Mouse (Mus musculus) lung, postnatal 14 days (tissue): ENCODE results near the gene Lrtm1.

Experiments used
- DNase-seq: peaks from one replicate; pipeline ENCODE4 v3.0.0; 2021

Gene Lrtm1

DNA sequence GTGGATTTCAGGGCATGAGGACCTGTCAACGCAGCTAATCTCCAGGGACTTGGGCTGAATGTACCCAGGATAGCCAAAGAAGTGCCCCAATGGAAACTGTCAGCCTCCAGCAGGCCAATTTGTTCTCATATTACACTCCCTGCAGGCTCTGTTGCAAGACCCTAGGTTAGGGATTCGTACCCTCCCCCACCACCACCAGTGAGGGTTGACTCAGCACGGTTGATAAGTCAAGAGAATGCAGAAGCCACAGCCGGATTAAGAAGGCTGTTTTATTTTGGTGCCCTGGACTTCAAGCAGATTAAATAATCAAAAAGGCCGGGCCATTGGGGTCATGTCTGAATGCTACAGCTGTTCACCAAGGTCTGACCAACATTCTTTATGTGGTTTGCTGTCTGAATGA is at the start of gene Lrtm1:
Gene Lrtm1 (plus strand): TSS at position 326 of the 400 bp plus-strand sequence.
- no peak for DNase-seq

DNA sequence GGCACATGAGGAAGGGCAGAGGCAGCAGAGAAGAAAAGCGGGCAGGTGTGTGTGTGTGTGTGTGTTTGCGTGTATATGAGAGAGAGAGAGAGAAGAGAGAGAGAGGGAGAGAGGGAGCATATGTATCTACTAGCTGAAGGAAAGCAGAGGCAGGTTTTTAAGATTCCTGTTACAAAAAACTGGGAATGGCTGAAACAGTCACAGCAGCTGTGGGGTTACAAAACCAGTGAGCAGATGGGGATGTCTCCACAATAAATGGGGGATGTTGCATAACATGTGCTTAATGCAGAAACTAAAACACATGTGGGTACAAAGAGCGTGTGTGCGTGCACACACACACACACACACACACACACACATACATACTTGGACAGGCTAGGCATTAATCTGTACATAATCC is 48.8 kb upstream of the Lrtm1 start:
- no peak for DNase-seq

DNA sequence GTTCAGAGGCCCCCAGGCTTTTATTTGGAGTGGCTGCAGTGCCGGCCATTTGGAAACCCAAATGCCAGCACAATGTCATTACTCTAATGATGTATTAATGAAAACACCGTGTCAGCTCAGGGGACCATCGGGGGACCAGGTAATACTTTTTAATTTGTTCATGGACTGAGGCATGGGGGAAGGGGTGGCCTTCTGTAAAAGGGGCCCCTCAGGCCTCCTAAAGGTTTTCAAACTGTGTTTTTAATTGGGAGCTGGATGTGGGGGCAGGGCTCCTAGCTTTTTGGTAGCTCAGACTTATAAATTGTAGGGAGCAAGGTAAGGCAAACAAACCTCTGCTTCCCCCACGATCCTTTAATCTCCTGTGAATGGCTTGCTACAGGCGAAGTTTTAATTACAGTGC is 45.4 kb upstream of the Lrtm1 start:
- no peak for DNase-seq

DNA sequence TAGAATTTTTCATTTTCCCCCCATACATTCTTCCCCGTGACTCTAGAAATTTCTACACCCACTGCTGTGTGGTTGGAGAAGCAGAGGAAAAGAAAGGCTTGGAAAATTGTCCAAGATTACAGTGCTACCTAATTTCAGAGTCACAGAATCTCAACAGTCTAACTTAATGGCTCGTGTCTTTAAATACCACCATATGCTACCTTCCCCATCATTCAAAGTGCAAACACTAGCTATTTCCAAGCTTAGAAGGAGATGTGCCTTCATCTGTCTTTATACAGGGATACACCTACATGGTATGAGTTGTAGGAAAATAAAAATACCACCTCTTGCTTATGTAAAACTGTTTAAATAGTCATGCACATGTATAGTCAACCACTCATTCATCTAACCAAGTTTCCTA is 38.8 kb upstream of the Lrtm1 start:
- DNase-seq = no peak

DNA sequence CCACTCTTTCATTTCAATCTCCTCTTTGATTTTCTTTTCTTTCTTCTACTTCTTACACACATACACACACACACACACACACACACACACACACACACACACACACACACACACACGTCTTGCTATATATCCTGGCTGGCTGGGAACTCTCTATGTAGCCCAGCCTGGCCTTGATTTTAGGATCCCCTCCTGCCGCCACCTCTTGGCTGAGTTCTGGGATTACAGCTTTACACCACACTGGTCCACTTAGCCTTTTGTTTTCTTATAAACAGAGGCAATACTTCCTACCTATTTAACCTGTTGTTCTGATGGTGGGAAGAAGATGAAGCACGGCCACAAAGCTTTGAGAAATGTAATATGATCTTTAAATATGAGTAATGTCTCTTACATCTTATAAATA is 37.5 kb upstream of the Lrtm1 start:
- DNase-seq = no peak

DNA sequence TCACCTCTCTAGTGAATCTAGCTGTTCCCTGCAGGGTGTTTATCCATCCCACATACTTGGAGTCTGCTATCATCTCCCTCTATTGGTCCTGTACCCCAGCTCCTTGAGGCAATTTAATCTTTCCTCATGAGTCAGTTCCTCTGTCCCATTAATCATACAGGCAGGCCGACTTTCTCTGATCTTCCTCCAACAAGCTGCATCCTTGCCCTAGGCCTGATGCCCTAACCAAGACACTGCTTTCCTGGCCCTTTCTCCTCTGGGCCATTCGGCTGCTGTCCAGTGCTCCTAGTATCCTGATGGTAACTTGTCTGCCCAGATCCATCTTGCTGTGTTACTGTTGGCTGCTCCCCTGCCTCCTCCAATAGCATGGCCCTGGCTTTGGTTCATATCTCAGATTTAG is 33.7 kb upstream of the Lrtm1 start:
- no peak for DNase-seq

DNA sequence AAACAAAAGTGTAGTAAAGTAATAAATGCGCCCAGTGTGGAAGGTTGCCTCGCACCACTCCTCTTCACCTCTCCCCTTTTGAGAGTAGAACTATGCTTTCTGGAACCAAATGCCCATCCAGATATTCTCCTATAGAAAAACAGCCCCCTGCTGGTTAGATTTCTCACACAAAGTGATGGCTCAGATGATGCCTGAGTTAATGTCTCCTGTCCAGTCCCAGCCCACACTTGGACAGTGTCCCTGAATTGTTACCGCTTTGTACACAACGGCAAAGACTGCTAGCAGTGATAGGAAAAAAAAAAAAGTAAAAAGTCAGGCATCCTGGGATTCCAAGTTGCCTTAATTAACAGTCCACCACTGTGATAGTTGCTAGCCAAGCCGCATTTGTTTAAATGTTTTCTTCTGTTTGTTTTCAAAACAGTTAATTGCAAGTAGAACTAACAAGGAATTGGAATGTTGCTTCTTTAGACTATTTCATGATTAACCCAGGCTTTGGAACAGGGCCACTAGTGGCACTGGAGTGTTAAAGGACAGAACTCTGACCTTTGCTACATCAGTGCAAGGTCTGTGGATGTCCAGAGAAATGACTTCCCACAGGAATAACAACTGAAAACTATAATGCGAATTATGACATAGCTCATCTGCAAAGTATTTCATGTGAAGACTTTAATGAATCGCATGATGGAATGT is 29.7 kb upstream of the Lrtm1 start:
- peak; percentile 5 for DNase-seq

DNA sequence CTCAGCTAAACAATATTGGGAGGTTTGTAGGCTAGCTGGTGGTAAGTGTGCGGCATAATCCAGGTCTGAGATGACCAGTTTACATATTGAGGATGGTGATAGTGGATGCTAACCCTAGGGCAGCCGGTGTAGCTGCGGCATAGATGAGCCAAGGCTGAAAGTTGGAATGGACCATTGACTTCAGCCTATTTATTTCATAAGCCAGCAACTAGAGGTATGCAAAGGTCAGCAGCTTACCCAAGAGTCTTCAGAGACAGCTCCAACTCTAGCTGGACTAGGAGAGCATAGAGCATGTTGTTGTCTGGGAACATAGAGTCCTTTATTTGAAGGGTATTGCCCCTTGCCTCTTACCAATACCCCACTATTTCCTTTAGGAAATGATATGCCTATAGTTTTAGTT is 21.4 kb upstream of the Lrtm1 start:
- DNase-seq = no peak

DNA sequence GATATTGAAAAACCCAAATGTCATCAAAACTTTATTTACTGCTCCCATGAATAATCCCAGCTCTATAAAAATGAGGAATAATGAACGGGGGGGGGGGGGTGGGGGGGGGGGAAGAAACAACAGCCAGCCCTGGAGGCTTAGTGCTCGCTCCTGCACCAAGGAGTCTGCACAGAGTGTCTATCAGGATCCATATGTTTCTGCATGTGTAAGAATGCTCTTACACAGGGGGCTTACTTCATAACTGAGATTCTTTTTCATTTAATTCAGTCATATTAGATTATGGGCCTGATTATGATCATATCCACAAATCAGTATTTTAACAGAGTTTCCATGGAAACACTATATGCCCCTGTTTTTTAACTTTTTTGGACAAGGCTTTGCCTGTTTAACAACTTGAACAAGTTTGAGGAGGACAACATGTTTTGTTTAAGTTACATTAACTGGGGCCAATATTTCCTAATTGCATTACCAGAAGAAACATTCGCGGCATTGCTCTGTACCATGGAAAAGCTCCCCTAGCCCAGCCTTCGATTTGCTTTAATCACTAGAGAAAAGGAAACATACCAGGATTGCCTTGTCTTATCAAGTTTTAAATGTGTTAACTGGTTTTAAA is 12.7 kb upstream of the Lrtm1 start:
- no peak for DNase-seq

DNA sequence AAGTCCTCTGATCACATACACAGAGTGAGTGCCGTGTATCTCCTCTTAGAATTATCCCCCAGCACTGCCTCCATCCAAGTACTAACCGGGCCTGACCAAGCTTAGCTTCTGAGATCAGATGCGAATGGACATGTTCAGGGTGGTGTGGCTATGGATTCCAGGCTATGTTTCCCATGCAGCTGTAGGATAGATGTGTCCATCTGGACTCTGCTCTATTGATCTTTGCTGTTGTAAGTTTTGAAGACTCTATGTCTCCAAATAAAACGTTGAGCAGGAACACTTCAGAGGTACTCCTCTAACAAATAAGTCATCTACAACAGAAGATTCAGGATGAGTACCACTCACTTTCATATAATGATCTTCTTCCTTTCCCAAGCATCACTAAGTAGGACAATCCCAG is 8.4 kb upstream of the Lrtm1 start:
- no peak for DNase-seq

DNA sequence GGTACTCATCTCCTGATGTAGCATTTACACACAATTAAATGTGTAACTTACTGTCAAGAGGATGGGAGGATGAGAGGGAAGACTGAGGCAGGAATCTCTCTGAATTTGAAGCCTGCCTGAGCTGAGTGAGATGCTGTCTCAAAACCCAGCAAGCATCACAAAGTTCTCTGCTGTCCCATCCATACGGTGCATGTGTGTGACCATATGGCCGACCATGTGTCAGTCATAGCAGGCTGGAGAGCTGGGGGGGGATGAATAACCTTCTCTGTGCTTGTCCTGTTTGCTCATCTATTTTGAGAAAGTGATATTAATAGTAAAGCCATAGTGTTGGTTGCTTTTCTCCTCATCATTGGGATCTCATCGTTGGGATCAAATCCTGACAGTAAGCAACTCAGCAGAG is 4.8 kb upstream of the Lrtm1 start:
- DNase-seq = no peak

DNA sequence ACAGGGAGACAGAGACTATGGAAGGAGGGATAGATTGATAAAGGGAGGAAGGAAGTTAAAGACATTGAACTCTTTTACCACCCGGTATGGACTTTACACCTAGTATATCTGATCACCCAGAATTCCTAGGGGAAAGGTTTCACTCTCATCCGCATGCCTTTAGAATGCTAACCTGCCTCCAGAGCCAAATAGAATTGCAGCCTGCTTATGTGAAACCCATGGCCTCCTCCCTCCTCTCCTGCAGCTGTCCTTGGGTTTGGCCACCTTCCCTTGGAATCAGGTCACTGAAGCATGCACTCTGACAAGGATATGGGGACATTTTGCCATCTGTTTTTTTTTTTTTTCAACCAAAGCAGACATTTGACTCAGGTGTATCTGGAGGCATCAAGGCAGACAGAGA is 3.3 kb upstream of the Lrtm1 start:
- no peak for DNase-seq

DNA sequence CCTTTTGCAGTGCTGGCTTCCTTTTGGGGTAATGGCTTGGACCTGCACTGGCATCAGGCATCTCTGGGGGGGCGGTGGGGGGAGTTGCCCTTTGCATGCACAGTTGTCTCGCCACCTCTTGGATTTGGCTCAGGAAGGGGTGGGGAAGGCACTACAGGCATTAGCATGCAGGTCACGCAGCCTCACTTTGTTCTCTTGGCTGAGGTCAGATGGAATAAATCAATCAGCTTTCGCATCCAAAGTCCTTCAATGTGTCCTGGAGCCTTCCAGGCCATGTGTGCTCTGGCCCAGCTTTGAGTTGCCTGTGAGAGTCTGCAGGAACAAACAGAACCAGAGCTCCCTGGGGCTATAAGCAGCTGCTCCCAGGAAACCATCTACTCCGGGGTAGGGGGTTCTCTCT is 2.1 kb upstream of the Lrtm1 start:
- DNase-seq = no peak

DNA sequence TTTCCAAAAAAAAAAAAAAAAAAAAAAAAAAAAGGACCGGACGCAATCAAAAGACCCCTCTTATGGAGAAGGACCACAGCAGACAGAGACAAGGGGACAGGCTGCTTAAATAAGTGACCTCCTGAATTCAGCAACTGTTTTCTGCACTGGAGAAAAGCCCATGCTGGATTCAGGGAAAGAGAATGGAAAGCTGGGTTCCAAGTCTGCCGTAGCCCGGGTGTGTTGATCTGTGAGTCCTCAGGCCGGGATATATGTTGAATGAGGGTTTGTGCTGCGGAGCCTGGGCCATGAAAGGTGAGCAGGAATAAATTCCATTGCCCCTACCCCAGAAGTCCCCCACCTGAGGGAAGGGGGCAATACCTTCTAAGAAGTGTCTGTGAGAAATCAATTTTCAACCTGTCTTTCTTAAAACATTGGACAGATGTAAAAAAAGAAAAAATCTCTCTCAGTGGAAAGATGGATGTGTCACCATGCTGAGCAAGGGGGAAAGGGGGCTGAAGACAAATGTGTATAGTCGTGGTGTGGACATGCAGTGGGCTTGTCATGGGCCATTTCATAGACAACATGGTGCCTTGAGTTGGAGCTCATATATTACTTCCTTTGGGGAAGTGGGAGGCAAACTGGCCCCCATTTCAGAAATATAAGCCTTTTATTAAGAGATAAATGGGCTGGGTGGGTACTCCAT is 450 bp downstream of the Lrtm1 start:
- DNase-seq = no peak

DNA sequence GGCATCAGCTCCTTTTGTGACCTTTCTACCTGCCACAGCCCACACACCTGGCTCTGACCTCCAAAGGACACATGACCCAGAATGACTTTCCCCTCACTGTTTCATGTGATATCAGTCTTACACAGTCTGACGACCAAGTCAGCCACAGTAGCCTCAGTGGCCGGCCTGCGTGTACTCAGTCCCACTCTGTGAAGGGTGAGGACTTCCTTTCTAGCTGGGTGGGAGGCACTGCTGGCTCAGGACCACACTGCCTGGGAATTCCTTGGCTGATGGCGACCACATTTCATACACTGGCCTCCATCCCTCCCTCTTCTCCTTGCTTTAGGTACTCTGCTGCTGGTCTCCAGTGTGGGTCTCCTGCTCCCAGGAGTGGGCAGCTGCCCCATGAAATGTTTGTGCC is 3.3 kb downstream of the Lrtm1 start:
- DNase-seq = no peak

DNA sequence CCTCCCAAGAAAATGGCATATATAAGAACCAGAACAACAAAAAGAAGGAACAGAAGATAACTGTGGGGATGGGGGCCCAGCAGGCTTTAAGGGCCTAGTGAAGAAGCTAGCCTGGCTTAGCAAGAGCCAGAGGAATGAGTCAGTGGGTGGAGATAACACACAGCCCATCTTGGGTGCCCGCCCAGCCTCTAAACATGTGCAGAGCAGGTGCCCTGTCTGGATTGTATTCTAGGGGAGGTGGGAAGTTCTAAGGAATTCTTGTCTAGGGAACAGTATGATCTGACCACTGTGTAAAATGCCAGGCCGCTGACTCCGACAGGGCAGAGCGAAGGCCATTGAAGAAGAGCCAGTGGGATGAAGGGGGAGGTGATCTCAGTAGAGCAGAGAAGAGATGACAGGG is 5.2 kb downstream of the Lrtm1 start:
- DNase-seq = no peak

DNA sequence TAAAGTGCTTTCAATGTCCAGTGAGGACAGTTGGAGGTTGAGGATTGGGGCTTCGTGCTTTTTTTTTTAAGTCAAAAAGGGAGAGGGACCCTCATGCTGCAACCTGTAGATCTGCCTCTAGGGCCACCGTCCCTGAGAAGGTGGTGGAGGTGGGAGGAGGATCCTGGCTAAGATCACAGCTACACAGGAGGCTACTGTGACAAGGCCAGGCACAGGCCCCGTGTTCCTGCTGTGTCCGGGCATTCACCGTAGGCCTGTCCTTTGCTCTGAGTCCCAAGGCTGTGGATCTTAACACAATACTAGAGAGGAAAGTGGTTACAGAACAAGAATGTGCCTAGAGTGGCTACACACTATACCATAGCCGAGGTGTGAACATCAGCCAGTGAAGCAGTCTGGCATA is 7.3 kb downstream of the Lrtm1 start:
- DNase-seq = no peak

DNA sequence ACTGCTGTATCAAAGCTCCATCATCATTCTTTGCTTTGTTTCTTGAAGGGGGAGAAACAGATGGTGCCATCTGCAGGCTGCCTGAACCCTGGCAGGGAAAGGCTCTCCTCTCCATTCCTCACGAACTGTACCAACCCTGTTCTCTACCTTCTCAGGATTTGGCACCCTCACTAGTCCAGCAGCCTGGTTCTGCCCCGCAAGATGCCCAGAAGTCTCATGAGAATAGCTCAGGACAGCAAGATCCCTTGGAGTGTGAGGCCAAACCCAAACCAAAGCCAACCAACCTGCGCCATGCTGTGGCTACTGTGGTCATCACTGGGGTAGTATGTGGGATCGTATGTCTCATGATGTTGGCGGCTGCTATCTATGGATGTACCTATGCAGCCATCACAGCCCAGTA is 9.3 kb downstream of the Lrtm1 start:
- no peak for DNase-seq

DNA sequence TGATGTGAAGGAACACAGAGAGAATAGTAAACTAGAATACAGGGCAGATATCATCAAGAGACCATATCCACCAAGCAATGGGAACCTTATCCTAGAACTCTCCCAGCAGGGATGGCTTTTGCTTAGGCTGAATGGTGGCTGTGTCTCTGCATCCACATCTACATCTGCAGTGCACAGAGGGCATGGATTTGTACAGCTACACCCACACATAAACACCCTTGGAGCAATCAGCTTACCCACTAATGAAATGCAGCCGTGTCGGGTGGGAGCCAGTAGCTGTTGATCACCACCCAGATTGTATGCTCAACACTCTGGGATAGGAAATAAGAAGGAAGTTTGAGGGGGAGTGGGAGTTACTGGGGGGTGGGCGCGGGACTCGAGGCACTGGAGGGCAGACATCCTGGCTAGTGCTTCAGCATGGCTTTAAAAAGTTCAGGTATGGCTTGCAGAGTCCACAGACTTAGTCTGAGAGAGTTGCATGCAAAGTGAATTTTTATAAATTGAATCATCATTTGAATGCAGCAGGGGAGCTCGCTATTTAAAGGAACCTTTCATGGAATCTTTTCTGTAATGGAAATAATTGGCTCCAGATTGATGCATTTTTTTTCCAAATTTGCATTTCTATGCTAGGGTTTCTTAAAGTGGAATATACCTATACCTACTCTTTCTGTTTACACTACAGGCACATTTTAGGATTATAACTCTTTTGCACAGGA is 10.5 kb downstream of the Lrtm1 start:
- no peak for DNase-seq

DNA sequence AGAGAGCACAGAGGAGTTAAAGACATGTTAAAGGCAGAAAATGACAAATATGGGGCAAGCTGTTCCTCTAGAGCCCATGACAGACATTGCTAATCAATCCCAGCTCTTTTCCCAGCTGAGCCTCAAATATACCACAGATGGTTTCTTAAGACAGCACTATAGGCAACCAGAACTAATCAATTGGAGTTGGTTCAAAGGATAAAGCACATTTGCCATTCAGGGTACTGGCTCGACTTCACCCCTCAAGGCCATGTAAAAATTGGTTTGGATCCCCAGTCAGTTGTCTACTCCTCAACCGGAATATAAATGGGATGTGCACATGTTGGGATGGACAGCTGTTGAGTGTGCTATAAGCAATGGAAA is 11.1 kb downstream of the Lrtm1 start:
- DNase-seq = no peak

DNA sequence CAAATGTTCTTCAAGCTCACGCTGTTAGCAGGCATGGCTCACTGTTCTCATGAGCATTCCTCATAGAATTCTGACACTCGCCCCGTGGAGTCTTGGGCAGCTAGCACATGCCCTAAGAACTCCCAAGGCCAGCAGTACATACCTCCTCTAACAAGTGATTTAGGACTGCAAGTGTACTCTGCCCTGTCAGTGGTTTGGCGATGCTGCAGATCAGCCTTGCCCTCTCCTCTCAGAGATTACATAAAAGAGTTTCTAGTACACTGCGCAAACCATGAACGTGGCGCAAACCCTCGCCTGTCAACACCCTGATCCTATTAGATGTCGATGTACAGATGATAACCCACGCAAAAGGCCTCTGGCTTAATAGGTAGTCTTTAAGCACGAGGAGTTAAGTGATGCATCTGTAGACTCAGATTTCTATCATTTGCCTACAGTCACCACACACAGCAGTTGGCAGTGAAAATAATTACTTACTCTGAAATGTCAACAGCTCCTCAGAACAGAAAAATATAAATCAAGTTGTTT is 11.9 kb downstream of the Lrtm1 start:
- no peak for DNase-seq

DNA sequence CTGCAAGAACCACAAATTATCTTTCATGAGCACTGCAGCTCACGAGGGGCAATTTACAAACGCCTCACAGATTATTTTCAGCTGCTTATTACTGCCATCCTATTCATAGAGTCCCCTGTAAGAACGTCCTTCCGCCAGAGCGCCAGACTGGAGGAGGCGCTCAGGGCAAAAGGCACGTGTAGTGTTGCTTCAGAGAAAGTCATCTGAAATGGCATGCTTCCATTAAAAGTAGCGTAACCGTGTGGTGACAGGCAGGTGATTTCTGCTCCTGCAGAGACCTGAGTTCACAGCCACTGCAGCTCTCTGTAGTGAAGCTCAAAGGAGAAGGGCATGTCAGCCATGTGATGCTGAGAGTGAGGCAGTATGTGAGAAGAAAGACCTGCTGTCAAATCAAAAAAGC is 12.5 kb downstream of the Lrtm1 start:
- DNase-seq = no peak

DNA sequence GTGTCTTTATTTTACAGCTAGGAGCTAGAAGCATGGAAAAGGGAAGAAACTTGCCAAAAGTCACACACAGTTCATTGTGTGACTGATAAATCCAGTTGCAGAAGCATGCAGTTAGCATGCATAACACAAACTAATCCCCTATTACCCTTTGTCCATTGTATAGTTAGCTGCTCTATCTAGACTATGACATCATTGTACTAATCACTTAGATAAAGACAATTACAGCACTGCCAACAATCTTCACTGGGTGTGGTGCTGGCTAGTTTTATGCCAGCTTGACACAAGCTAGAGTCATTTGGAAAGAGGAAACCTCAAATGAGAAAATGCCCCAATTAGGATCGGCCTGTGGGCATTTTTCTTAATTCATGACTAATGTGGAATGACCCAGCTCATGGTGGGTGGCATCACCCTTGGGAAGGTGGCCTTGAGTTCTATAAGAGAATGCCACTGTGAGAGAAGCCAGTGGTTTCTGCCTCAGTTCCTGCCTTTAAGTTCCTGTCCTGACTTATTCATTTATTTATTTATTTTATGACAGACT is 13.9 kb downstream of the Lrtm1 start:
- DNase-seq = no peak

DNA sequence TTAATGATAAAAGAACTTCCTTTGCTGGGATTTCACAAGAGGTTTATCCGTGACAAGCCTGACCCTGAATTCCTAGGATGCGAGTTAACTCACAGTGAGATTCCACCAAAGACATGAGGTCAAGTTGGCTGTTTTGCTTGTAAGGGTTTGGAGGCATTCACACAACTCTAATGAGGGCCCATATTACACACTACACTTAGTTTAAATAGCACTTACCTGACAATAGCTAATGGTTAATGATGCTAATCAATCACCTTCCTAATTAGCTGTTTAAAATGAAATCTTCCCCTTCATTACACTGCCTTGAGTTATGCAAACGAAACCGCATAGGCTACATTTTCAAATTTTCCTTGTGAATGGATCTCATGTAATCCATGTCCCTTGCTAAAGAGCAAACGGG is 20.2 kb downstream of the Lrtm1 start:
- DNase-seq = no peak
